Mouse (Mus musculus): ENCODE results near the gene Fam124b.

- TF ChIP-seq CTCF (IDR thresholded peaks at IDR 0.05; ENCODE audit: extremely low read depth, insufficient read depth, low read length): no peak
- no peak for TF ChIP-seq POLR2A (IDR thresholded peaks at IDR 0.05; ENCODE audit: extremely low read depth, insufficient read depth, low read length)
These were observed 52.9 kb downstream of the Fam124b start for GRCm38 (mm10) chr1:80165391-80165790.
